Mouse (Mus musculus) MEL (cell line): ENCODE measurements around the gene 1700029J07Rik.
A peak's percentile ranks its signal among the peaks of the same experiment; 100 is the strongest.

Source experiments
- CTCF ChIP-seq, 3 experiments: IDR thresholded peaks in 2 of 3; conservative IDR thresholded peaks in 1 of 3; 2 replicates each; pipeline ENCODE4 v1.5.1; 2011 to 2012; ENCODE audit warnings: low read length in 3 of 3, low read depth in 2 of 3, mild to moderate bottlenecking in 2 of 3, improper control_type of control experiment in 1 of 3, inconsistent platforms in 1 of 3, mixed read lengths in 1 of 3, moderate library complexity in 1 of 3; ENCODE audit not compliant: control insufficient read depth in 1 of 3, insufficient read depth in 1 of 3, poor library complexity in 1 of 3, severe bottlenecking in 1 of 3
- EP300 ChIP-seq, 2 experiments: IDR thresholded peaks; 2 replicates each; pipeline ENCODE4 v1.6.1; 2011; ENCODE audit warnings: improper control_type of control experiment in 2 of 2, low read length in 2 of 2, low read depth in 1 of 2, mild to moderate bottlenecking in 1 of 2
- MAZ ChIP-seq: IDR thresholded peaks from 2 replicates; pipeline ENCODE4 v1.6.1; 2012; ENCODE audit warnings: low read depth, mild to moderate bottlenecking, inconsistent platforms, low read length, improper control_type of control experiment
- SIN3A ChIP-seq: IDR thresholded peaks from 2 replicates; pipeline ENCODE4 v1.6.1; 2012; ENCODE audit warnings: low read length, improper control_type of control experiment, inconsistent platforms

GRCm38 (mm10) chr8:45975837-45976468 is 901 bp upstream of the 1700029J07Rik start:
- peak in 1 of 2 experiments; percentile 30; a peak in 1 of 4 replicates for TF ChIP-seq EP300 (IDR thresholded peaks at IDR 0.05; ENCODE audit: low read depth in 1 of 2, low read length in 2 of 2)
- no peak for TF ChIP-seq CTCF (IDR thresholded peaks at IDR 0.05 in 2 of 3, conservative IDR thresholded peaks at IDR 0.05 in 1 of 3; ENCODE audit: control insufficient read depth in 1 of 3, insufficient read depth in 1 of 3, low read depth in 2 of 3, low read length in 3 of 3, poor library complexity in 1 of 3, severe bottlenecking in 1 of 3)
- no peak for TF ChIP-seq MAZ
- TF ChIP-seq SIN3A, result no peak
